7 mouse cellular contexts compared by ENCODE assay signal in genomic region chr14:27337156-27337555, GRCm38 (mm10).
A peak's percentile ranks its signal among the peaks of the same experiment; 100 is the strongest.
DNase-seq lines count a peak whose midpoint lies in the region; ATAC-seq and TF ChIP-seq lines count a peak whose summit lies in the region.

No protein-coding gene starts in this region.

- ATAC-seq in embryonic facial prominence, embryonic 13.5 days (ENCODE audit: insufficient number of reproducible peaks, insufficient read depth, low FRiP score, low TSS enrichment, low read depth) = no peak
- peak; percentile 42 for ATAC-seq in liver, postnatal 0 days
- no peak for ATAC-seq in forebrain, embryonic 15.5 days (replicated peaks)

- no peaks in the 10 kb centered on the region for H3K36me3 ChIP-seq in liver, adult 2 months (ENCODE audit: control insufficient read depth, insufficient read depth, low read length)
- H3K36me3 ChIP-seq in embryonic facial prominence, embryonic 13.5 days = no peaks in the 10 kb centered on the region
- no peaks in the 10 kb centered on the region for H3K36me3 ChIP-seq in liver, postnatal 0 days (replicated peaks; ENCODE audit: insufficient read depth, low read length)
- no peaks in the 10 kb centered on the region for H3K36me3 ChIP-seq in forebrain, embryonic 15.5 days

- TF ChIP-seq POLR2A in liver, adult 2 months (IDR thresholded peaks at IDR 0.05; ENCODE audit: extremely low read depth, insufficient read depth, low read length) = no peak
- no peak for TF ChIP-seq POLR2A in bone marrow macrophage, adult 2 months (IDR thresholded peaks at IDR 0.05; ENCODE audit: borderline replicate concordance, low read depth, low read length)

- peaks cover 23% of the 10 kb centered on the region for H3K4me1 ChIP-seq in liver, adult 2 months (ENCODE audit: control insufficient read depth, insufficient read depth, low read length)
- peaks cover 13% of the 10 kb centered on the region for H3K4me1 ChIP-seq in bone marrow macrophage, adult 2 months (ENCODE audit: control insufficient read depth, insufficient read depth, low read length)
- peaks cover 19% of the 10 kb centered on the region for H3K4me1 ChIP-seq in embryonic facial prominence, embryonic 13.5 days
- H3K4me1 ChIP-seq in liver, postnatal 0 days (ENCODE audit: insufficient read depth) = peaks cover 26% of the 10 kb centered on the region
- peaks cover 15% of the 10 kb centered on the region for H3K4me1 ChIP-seq in forebrain, embryonic 15.5 days

- H3K9ac ChIP-seq in liver, adult 2 months (ENCODE audit: low read depth, low read length) = peak overlapping the region; percentile 86
- no peak overlapping the region for H3K9ac ChIP-seq in embryonic facial prominence, embryonic 13.5 days
- peak overlapping the region; percentile 88 for H3K9ac ChIP-seq in liver, postnatal 0 days (replicated peaks)
- H3K9ac ChIP-seq in forebrain, embryonic 15.5 days (replicated peaks) = no peak overlapping the region

- TF ChIP-seq CTCF in liver, adult 2 months (IDR thresholded peaks at IDR 0.05; ENCODE audit: low read depth, low read length) = no peak
- no peak for TF ChIP-seq CTCF in bone marrow macrophage, adult 2 months (IDR thresholded peaks at IDR 0.05; ENCODE audit: low read depth, low read length)
- no peak for TF ChIP-seq CTCF in liver, postnatal 0 days (IDR thresholded peaks at IDR 0.05; ENCODE audit: low read depth)

- DNase-seq in liver, adult 2 months (ENCODE audit: extremely low read depth, low read depth, low spot score) = peak; percentile 71
- DNase-seq in liver = no peak
- peak; percentile 55 for DNase-seq in liver, postnatal 0 days
- DNase-seq in Muller cell, postnatal 12 days (ENCODE audit: inconsistent ontology term) = no peak

- WGBS in liver, adult 2 months = 20% methylated on average over 6 of the region's 6 CpGs
- 74% methylated on average over 6 of the region's 6 CpGs for WGBS in embryonic facial prominence, embryonic 13.5 days
- 11% methylated on average over 6 of the region's 6 CpGs for WGBS in liver, postnatal 0 days (ENCODE audit: insufficient replicate concordance)
- WGBS in forebrain, embryonic 15.5 days = 78% methylated on average over 6 of the region's 6 CpGs

- no peaks in the 10 kb centered on the region for H3K9me3 ChIP-seq in embryonic facial prominence, embryonic 13.5 days
- no peaks in the 10 kb centered on the region for H3K9me3 ChIP-seq in liver, postnatal 0 days (ENCODE audit: low read length)
- no peaks in the 10 kb centered on the region for H3K9me3 ChIP-seq in forebrain, embryonic 15.5 days

- peak overlapping the region; percentile 97 for H3K4me2 ChIP-seq in embryonic facial prominence, embryonic 13.5 days
- H3K4me2 ChIP-seq in liver, postnatal 0 days (ENCODE audit: low read depth, low read length) = peak overlapping the region; percentile 93
- no peak overlapping the region for H3K4me2 ChIP-seq in forebrain, embryonic 15.5 days (replicated peaks)

- H3K27me3 ChIP-seq in liver, adult 2 months (ENCODE audit: control insufficient read depth, insufficient read depth, low read length) = no peaks in the 10 kb centered on the region
- H3K27me3 ChIP-seq in embryonic facial prominence, embryonic 13.5 days = peaks cover 30% of the 10 kb centered on the region
- H3K27me3 ChIP-seq in liver, postnatal 0 days (ENCODE audit: insufficient read depth, low read length) = no peaks in the 10 kb centered on the region
- H3K27me3 ChIP-seq in forebrain, embryonic 15.5 days = peaks cover 17% of the 10 kb centered on the region

- peak overlapping the region; percentile 85 for H3K4me3 ChIP-seq in liver, adult 2 months (ENCODE audit: insufficient read depth, low read depth, low read length)
- peak overlapping the region; percentile 71 for H3K4me3 ChIP-seq in bone marrow macrophage, adult 2 months (ENCODE audit: insufficient read depth, low read length)
- peak overlapping the region; percentile 61 for H3K4me3 ChIP-seq in embryonic facial prominence, embryonic 13.5 days
- peak overlapping the region; percentile 79 for H3K4me3 ChIP-seq in liver, postnatal 0 days (ENCODE audit: low read depth, low read length)
- no peak overlapping the region for H3K4me3 ChIP-seq in forebrain, embryonic 15.5 days

- no peak for TF ChIP-seq EP300 in liver, postnatal 0 days (IDR thresholded peaks at IDR 0.05; ENCODE audit: low read depth)

- H3K27ac ChIP-seq in liver, adult 2 months (replicated peaks; ENCODE audit: insufficient read depth, low read depth, low read length) = peak overlapping the region; percentile 65
- no peak overlapping the region for H3K27ac ChIP-seq in bone marrow macrophage, adult 2 months (ENCODE audit: insufficient read depth, low read depth, low read length)
- no peak overlapping the region for H3K27ac ChIP-seq in embryonic facial prominence, embryonic 13.5 days
- peak overlapping the region; percentile 79 for H3K27ac ChIP-seq in liver, postnatal 0 days (ENCODE audit: low read depth)
- no peak overlapping the region for H3K27ac ChIP-seq in forebrain, embryonic 15.5 days (replicated peaks)

- H3K79me2 ChIP-seq in liver, adult 2 months (ENCODE audit: control insufficient read depth, insufficient read depth, low read length) = peaks cover 17% of the 10 kb centered on the region; the same call in 1 of the 2 replicates

Comparison
In these comparisons a context has a peak if more than half of its experiments do, and no peak if none do; other contexts are left out.
1. DNase-seq: peak in liver, adult 2 months (single experiment) and liver, postnatal 0 days (single experiment); none in liver (single experiment) and Muller cell, postnatal 12 days (single experiment).
2. H3K27ac ChIP-seq: peak in liver, adult 2 months (single experiment) and liver, postnatal 0 days (single experiment); none in bone marrow macrophage, adult 2 months (single experiment), embryonic facial prominence, embryonic 13.5 days (single experiment) and forebrain, embryonic 15.5 days (single experiment).
3. H3K9ac ChIP-seq: peak in liver, adult 2 months (single experiment) and liver, postnatal 0 days (single experiment); none in embryonic facial prominence, embryonic 13.5 days (single experiment) and forebrain, embryonic 15.5 days (single experiment).